Mouse (Mus musculus) right cerebral cortex, postnatal 36 days (tissue): ENCODE data around the gene Ssh3.
A peak's percentile ranks its signal among the peaks of the same experiment; 100 is the strongest.

Source experiments
- DNase-seq, 2 experiments: peaks; one replicate each; pipeline ENCODE4 v3.0.0; 2022; ENCODE audit warnings: low spot score in 2 of 2, mixed read lengths in 1 of 2

Ssh3 gene

DNA sequence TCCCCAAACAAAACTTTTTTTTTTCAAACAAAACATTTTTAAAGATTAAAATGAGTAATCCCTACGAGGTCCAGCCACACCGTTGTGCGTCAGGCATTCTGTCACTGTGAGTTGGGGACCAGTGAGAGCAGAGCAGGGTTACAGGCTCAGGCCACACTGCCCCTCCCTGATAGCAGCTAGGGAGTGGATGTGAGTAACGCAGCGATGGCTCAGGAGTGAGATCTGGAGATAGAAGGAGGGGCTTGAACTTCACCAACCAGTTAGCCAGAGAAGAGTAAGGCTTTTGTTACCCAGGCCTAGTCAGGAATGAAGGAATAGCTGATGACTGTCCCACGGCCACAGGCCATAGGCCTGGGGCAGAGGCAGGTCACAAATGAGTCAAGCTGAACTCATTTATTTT, 24.2 kb downstream of the Ssh3 start:
- DNase-seq: no peak

GRCm38 (mm10) chr19:4242416-4242815, 26.6 kb downstream of the Ssh3 start:
- no peak for DNase-seq

GRCm38 (mm10) chr19:4240247-4240668, 28.7 kb downstream of the Ssh3 start:
- no peak for DNase-seq

- no peak for DNase-seq
These were observed 34.4 kb downstream of the Ssh3 start for GRCm38 (mm10) chr19:4234548-4234947.

DNA sequence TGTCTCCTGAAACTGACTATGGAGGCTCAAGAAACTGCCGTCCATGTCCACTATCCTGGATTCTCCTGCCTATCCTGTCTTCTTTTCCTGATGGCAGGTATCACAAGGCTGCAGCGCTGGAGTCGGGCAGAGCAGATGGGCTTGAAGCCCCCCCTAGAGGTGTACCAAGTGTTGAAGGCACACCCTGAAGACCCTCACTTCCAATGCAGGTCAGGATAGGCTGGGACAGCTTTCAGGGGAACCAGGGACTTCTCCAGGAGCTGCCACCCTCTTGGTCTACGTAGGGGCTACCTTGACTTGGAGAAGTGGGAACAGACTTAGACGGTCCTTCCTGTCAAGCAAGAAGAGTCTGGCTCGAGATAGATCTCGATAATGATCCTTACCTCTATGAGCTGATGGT, 36.3 kb downstream of the Ssh3 start:
- no peak for DNase-seq

DNA sequence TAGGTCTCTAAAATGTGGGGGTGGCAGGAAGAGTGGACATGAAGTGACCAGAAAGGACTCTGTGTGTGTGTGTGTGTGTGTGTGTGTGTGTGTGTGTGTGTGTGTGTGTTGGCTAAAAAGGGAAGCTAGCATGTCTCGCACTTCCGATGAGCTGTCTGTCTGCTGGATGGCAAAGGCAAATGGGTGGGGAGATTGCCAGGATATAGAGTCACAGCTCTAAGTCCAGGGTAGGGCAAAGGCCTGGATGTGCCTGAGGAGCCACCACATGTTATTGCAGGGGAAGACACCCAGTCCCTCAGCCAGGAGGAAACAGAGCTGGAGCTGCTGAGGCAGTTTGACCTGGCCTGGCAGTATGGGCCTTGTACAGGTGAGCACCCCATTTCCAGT, 36.8 kb downstream of the Ssh3 start:
- DNase-seq: no peak

DNA sequence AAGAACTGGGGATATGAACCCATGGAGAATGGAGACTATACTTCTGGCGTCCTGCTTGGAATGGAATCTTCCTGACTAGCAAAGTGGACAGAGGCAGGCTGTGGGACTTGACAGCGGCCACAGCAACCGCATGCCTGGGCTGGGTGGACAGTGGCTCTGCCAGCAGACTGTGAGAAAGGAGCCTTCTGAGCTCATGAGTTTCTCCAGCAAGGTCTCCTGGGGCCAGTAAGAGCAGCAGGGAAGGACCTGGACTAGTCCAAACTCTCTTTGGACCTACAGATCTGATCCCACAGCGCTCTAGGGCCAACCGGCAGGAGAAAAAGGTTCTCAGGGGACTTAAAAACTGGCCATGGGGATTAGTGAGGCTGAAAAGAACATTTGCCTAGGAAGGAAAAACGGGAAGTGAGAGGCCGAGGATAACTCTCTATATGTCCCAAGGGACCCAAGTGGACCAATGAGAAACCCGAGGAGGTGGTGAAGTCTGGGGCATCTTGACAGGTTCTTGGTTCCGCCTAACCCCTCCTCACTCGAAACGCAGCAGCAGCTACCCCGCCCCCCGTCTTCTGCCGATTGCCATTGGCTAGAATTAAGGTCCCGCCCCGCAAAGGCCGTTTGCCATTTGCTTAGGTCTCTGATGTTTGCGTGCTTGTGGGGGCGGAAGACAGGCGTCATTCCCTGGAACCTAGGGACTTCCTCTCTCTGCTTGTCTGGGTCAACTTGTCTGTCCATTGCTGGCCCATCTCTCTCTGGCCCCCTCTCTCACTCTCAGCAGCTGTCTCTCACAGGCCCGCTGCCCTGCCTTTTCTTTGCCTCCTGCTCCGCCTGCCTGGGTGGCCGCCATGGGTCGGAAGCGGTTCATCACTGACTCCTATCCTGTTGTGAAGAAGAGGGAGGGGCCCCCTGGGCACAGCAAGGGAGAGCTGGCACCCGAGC, 37.5 kb downstream of the Ssh3 start, which contains the start of gene Pold4:
TSS of gene Pold4 (plus strand) at position 647 of the 933 bp plus-strand sequence.
- DNase-seq: peak; percentile 97 to 98

- no peak for DNase-seq
These were observed 38.6 kb downstream of the Ssh3 start for GRCm38 (mm10) chr19:4230415-4230814.

DNA sequence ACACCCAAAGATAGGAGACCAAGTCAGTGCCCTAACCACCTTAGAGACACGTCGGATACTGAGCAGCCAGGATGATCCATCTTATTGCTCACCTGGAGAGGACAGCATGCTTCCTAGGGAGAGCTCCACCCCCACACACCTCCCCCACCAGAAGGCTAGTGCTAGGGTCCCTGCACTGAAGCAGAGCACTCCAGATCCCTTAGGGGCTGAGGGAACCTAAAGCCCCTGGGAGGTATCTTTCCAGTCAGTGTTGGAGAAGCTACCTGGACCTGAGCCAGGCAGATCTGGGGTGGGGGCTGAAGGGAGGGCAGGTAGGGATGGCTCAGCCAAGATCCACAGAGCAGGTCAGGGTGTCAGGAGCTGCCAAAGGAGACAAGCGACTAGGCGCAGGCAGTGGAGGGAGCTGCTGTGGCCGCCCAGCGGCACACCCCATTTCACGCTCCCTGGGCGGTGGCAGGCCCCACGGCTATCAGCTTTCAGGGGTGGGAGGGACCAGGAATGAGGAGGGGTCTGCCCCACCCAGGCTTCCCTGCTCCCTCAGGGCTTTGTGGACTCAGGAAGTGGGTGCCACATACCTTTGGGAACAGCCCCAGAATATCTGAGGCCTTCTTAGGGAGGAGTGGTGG, 39.4 kb downstream of the Ssh3 start:
- DNase-seq: no peak

DNA sequence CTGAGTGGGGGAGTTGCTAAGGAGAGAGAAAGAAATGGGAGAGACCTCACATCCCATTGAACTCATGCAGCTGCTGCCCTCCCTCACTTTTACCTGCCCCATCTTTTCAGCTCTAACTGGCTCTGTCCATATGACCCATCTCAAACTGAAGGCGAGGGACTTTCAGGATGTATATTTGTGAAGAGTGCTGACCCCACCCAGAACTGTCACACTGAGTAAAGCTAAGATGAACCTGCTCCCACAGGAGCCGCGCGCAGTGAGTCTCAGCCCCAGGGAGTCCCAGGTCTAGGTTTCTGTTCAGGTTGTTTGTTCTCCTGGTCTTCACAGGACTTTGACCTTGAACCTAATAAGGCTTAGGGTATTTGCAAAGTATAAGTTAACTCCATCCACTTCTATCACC, 40.1 kb downstream of the Ssh3 start:
- DNase-seq: no peak

GRCm38 (mm10) chr19:4227894-4228678, 40.9 kb downstream of the Ssh3 start:
- peak; percentile 37 to 41 for DNase-seq

DNA sequence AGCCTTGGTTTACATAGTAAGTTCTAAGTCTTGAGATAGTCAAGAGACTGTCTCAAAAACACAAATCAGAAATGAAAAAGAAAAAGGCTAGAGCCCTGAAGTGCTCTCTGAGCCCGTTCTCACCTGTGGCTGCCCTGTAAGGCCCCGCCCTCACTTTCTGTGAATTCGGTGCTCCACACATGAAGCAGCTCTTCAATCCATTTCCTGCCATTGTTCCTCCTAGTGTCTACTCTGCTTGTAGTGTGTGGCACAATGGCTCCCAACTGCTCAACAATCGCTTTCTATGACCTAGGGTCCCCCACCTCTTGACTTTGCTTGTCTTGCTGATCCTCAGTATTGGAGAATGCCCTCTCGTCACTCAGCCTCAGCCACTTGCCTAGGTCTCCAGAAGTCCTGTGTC, 41.5 kb downstream of the Ssh3 start:
- no peak for DNase-seq

DNA sequence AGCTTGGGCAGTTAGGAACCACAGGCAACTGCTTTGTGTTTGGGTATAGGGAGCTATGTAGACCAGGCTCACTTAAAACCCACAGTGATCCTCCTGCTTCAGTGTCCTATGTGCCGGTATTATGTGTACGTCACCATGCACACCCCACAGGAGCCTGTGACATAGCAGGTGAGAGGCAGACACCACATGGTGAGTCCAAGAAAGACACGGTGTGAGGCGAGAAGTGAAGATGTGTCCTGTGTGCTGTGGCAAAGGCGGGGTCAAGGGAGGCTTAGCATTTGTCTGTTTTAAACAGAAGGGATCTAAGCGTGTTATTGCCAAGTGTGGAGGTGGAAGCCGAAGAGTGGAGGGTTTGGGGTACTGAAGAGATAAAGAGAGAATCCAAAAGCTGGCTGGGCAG, 42.2 kb downstream of the Ssh3 start:
- no peak for DNase-seq

DNA sequence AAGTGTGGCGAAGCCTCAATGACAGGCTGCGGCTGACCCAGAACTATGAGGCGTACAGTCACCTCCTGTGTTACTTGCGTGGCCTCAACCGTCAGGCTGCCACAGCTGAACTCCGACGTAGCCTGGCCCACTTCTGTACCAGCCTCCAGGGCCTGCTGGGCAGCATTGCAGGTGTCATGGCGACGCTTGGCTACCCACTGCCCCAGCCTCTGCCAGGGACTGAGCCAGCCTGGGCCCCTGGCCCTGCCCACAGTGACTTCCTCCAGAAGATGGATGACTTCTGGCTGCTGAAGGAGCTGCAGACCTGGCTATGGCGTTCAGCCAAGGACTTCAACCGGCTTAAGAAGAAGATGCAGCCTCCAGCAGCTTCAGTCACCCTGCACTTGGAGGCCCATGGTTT, 46.8 kb downstream of the Ssh3 start:
- DNase-seq: no peak

GRCm38 (mm10) chr19:4220957-4221743, 47.8 kb downstream of the Ssh3 start:
- DNase-seq: no peak

GRCm38 (mm10) chr19:4220416-4220815, 48.6 kb downstream of the Ssh3 start:
- DNase-seq: no peak

DNA sequence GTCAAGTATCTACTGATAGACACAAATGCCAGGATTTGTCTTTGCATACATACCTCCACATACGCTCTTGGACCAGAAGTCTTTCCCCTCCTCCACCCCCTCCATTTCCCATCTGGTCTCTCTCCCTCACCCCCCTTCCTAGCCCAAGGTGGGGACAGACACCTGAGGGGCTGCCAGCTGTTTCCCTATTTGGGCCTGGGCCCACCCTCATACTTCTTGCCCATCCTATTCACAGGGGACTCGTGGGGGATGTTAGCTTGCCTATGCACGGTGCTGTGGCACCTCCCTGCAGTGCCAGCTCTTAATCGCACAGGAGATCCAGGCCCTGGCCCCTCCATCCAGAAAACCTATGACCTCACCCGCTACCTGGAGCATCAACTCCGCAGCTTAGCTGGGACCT, 49.0 kb downstream of the Ssh3 start:
- DNase-seq: no peak

GRCm38 (mm10) chr19:4218784-4219183, 50.2 kb downstream of the Ssh3 start:
- DNase-seq: no peak

DNA sequence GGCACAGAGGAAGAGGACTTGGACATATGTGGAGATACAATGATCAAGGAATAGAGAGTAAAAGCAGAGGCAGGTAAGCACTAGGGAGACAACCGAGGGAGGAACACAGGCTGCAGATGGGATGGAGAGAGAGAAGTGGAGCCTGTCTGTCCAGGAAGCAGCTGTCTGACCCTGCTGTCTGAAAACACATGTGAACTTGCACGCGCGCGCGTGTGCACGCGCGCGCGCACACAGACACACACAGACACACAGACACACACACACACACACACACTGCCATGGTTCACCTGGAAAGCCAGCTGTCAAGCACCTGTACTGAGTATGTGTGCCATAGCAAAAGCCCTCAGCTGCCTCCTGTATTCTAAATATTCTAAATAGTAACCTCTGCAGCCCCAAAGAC, 50.7 kb downstream of the Ssh3 start:
- DNase-seq: no peak

- no peak for DNase-seq
These were observed 51.1 kb downstream of the Ssh3 start for GRCm38 (mm10) chr19:4217855-4218254.

DNA sequence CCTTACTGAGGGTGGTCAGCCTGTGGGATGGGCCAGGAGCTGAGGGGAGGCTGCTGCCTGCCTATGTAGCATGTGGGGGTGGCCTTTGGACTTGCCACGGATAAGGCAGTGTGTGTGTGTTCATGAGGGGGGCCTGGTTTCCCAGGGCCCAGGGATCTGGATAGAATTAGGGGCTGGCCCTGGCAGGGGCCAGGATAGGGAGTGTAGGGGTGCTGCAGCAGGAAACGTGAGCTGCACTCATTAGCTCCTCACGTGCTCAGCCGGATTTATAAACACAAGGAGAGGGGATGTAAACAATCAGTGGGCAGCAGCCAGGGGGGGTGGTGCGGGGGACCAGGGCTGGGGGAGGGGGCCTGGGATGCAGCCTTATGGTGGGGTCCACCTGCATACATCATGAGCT, 51.8 kb downstream of the Ssh3 start:
- no peak for DNase-seq
